Mouse (Mus musculus) 416B (cell line): ENCODE measurements at regions not wholly inside any gene's neighbourhood (a gene's known extent, or its start where the extent isn't known, plus 50 kb on each side); places are given as distances from the start of the nearest gene placed in this dataset.
"Not testable (repeated sequence)": the region's sequence is repeated elsewhere in the genome, so short reads cannot be mapped to it uniquely, and the experiment has no call there.

ENCODE experiments used
- DNase-seq: peaks from one replicate; pipeline ENCODE4 v3.0.0; 2011; ENCODE audit warnings: low read depth

DNA sequence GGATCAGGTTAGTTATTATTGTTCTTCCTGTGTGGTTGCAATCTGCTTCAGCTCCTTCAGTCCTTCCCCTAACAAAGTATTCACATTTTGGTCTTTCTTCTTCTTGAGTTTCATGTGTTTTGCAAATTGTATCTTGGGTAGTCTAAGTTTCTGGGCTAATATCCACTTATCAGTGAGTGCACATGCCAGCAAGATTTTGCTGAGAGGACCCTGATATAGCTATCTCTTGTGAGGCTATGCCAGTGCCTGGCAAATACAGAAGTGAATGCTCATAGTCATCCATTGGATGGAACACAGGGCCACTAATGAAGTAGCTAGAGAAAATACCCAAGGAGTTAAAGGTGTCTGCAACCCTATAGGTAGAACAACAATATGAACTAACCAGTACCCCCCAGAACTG lies 1053.0 kb upstream of the Nova1 start:
- DNase-seq = not testable (repeated sequence)

GRCm38 (mm10) chr12:47833793-47834192 lies 1015.1 kb upstream of the Nova1 start:
- peak; percentile 9 for DNase-seq
